Mouse (Mus musculus): ENCODE measurements around the gene Itgb6.

Gene Itgb6

GRCm38 (mm10) chr2:60672973-60673954 lies 49.2 kb downstream of the Itgb6 start:
- no peak for DNase-seq (ENCODE audit: low read depth, low spot score)

GRCm38 (mm10) chr2:60671215-60671614 lies 51.2 kb downstream of the Itgb6 start:
- no peak for DNase-seq (ENCODE audit: low read depth, low spot score)

GRCm38 (mm10) chr2:60663071-60663470 lies 59.4 kb downstream of the Itgb6 start:
- DNase-seq (ENCODE audit: low read depth, low spot score) = no peak

- DNase-seq (ENCODE audit: low read depth, low spot score) = no peak
Observed at GRCm38 (mm10) chr2:60659993-60660392, 62.5 kb downstream of the Itgb6 start.

- DNase-seq (ENCODE audit: low read depth, low spot score) = no peak
Observed at GRCm38 (mm10) chr2:60658992-60659391, 63.5 kb downstream of the Itgb6 start.

- DNase-seq (ENCODE audit: low read depth, low spot score) = no peak
Observed at GRCm38 (mm10) chr2:60654828-60655227, 67.6 kb downstream of the Itgb6 start.

GRCm38 (mm10) chr2:60650155-60650554 lies 72.3 kb downstream of the Itgb6 start:
- DNase-seq (ENCODE audit: low read depth, low spot score) = no peak

GRCm38 (mm10) chr2:60647650-60648049 lies 74.8 kb downstream of the Itgb6 start:
- DNase-seq (ENCODE audit: low read depth, low spot score) = no peak

GRCm38 (mm10) chr2:60646583-60646982 lies 75.9 kb downstream of the Itgb6 start:
- no peak for DNase-seq (ENCODE audit: low read depth, low spot score)

GRCm38 (mm10) chr2:60643406-60643805 lies 79.0 kb downstream of the Itgb6 start:
- no peak for DNase-seq (ENCODE audit: low read depth, low spot score)

GRCm38 (mm10) chr2:60642606-60643005 lies 79.8 kb downstream of the Itgb6 start:
- DNase-seq (ENCODE audit: low read depth, low spot score) = no peak

GRCm38 (mm10) chr2:60640342-60640672 lies 82.1 kb downstream of the Itgb6 start:
- DNase-seq (ENCODE audit: low read depth, low spot score) = no peak

- no peak for DNase-seq (ENCODE audit: low read depth, low spot score)
Observed at GRCm38 (mm10) chr2:60639617-60640341, 82.7 kb downstream of the Itgb6 start.

GRCm38 (mm10) chr2:60636910-60637761 lies 85.3 kb downstream of the Itgb6 start:
- no peak for DNase-seq (ENCODE audit: low read depth, low spot score)

GRCm38 (mm10) chr2:60636481-60636880 lies 86.0 kb downstream of the Itgb6 start:
- DNase-seq (ENCODE audit: low read depth, low spot score) = no peak

GRCm38 (mm10) chr2:60636038-60636437 lies 86.4 kb downstream of the Itgb6 start:
- no peak for DNase-seq (ENCODE audit: low read depth, low spot score)

- DNase-seq (ENCODE audit: low read depth, low spot score) = no peak
Observed at GRCm38 (mm10) chr2:60632791-60633190, 89.7 kb downstream of the Itgb6 start.

GRCm38 (mm10) chr2:60630304-60630703 lies 92.1 kb downstream of the Itgb6 start:
- no peak for DNase-seq (ENCODE audit: low read depth, low spot score)

- DNase-seq (ENCODE audit: low read depth, low spot score) = no peak
Observed at GRCm38 (mm10) chr2:60627952-60628351, 94.5 kb downstream of the Itgb6 start.

GRCm38 (mm10) chr2:60627515-60627914 lies 94.9 kb downstream of the Itgb6 start:
- no peak for DNase-seq (ENCODE audit: low read depth, low spot score)

GRCm38 (mm10) chr2:60625766-60626165 lies 96.7 kb downstream of the Itgb6 start:
- DNase-seq (ENCODE audit: low read depth, low spot score) = no peak

- DNase-seq (ENCODE audit: low read depth, low spot score) = no peak
Observed at GRCm38 (mm10) chr2:60622161-60622560, 100.3 kb downstream of the Itgb6 start.
